Mouse (Mus musculus) gastrocnemius, postnatal 25 days (tissue): ENCODE measurements around the gene Ltn1. TPM values are rescaled to one million over a fixed set of nuclear protein-coding genes. Genes with fewer than 3 reads are reported as not detected.

Experiments used
- DNase-seq: peaks from one replicate; pipeline ENCODE4 v3.0.0; 2022
- long read RNA-seq, 2 experiments: library from polyadenylated mRNA; stranded (forward); transcript quantifications; one replicate each; pipeline ENCODE4 v2.0.0; 2021
- total RNA-seq, 2 experiments: library from RNA; stranded (reverse); gene quantifications; 1 replicate in 1 of 2; 2 replicates in 1 of 2; pipeline ENCODE4 v1.2.3; 2021

Ltn1 gene
- 10 to 100 TPM; 21.2 to 23.0 TPM for total RNA-seq
- long read RNA-seq, experiment 1, full-length matches to known transcripts = 1 of 4 reads
- long read RNA-seq, experiment 1, partial matches to known transcripts = 3 of 4 reads
- long read RNA-seq, experiment 1, other reads (novel, unspliced or antisense) = 0 of 4 reads
- long read RNA-seq, experiment 2, full-length matches to known transcripts = 5 of 11 reads
- long read RNA-seq, experiment 2, partial matches to known transcripts = 2 of 11 reads
- long read RNA-seq, experiment 2, other reads (novel, unspliced or antisense) = 4 of 11 reads

DNA sequence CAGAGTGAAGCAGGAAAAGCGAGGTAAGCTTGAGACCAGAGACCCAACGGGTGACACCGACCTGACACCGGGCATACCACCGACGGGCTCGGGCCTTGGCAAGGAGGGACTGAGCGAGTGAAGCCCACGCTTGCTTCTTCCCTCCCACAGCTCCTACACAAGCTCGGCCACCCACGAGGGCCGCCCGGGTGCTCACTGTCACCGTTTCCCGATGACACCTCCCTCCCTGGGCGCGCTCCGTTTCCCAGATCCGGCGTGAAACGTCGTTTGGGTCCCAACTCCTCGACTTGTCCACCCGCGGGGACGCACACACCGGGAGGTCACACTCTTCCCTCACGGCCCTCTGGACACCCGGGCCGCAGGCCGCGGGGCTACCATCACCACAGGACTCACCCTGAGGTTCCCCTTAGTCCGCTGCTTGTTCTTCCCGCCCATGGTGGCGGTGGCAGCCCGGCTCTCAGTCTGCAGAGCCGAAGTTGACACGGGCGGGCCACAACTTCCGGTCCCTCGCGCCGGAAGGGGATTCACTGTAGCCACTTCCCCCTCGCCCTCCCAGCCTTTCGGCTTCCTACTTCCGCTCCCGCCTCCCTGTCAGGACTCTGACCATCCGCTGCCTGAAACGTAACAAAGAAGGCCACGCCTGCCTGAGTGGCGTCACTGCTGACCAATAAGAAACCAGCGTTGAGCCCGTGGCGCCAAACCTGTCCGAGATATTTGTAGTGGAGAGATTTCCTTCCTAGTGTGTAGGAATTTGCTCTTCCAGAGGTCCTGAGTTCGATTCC lies at the start of gene Ltn1:
TSS of gene Ltn1 (minus strand) at position 580 of the 782 bp plus-strand sequence.
- peak; percentile 98 for DNase-seq

DNA sequence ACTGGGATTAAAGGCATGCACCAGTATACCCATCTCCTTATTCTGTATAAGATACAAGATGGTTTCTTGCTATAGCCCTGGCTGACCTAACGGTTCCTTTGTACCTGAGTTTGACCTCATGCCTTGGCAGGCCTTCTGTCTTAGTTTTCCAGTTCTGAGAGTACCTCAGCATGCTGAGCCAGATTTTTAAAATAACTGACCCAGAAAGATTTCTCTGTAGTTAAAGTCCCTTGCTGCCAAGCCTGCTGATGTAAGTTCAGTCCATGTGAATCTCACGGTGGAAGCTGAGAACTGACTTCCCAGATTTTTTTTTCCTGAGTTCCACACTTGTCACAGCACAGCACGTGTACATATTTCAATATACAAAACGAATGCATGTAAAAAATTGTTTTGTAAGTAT lies 38.2 kb upstream of the Ltn1 start:
- no peak for DNase-seq

DNA sequence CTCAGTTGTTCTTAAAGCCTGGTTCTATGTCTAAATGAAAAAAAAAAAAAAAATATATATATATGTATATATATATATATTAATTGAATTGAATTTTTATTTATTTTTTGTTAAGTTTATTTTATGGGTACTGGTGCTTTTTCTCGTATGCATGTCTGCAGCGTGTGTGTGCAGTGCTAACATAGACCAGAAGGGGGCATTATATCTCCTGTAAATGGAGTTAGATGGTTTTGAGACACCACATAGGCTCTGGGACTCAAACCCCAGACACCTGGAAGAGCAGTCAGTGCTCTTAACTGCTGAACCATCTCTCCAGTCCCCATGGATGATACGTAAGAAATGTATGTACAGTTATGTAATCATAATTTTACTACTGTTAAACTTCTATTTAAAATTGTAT lies 26.3 kb upstream of the Ltn1 start:
- no peak for DNase-seq

GRCm38 (mm10) chr16:87455180-87455611 lies 22.8 kb upstream of the Ltn1 start:
- DNase-seq = no peak

DNA sequence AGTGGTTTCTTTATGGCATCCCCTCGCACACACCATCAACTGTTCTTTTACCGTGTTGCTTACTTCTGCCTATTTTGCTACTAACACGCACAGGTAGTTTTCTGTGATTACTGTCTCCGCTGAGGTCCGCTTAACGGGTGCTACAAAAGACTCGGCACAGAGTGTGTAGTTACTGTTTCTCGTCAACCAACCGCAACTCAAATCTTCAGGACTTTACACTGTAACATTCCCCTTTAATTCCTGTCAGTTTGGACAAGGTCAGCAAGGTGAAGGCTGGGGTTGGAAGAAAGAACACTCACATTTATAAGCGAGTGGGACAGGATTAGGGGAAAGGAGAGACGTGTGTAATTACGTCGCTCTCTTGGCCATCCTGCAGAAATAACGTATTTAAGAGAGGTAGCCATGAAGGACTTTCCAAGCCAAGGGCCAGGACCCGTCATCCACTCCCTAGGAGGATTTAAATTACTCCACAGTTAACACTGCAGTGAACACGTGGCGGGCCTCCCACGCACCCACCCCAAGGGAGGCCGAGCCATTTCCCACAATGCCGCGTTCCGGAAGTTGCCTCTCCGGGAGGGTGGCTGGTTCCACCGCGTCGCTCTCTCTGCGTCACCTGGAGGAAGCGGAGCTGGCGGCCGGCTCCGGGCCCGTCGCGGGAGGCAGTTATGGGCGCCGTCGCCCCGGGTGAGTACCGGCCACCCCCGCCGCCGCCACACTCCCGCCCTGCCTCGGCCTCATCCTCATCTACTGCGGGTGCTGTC lies 22.2 kb upstream of the Ltn1 start, which contains the start of gene Usp16:
TSS of gene Usp16 (plus strand) at position 285 of the 761 bp plus-strand sequence.
- DNase-seq = peak; percentile 91

DNA sequence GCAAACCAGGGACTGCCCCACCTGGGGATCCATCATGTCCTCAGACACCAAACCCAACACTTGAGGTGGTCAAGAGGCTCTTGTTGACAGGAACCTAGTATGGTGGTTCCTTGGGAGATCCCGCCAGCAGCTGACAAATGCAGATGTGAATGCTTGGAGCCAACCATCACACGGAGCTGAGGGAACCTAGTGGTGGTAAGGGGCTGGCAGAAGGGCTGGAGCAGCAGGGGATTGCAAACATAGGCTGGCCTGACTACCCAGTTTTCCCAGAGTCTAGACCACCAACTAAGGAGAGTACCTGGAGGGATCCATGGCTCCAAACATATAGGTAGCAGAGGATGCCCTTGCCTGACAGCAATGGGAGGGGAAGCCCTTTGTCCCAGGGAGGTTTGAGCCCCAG lies 20.8 kb upstream of the Ltn1 start:
- DNase-seq = no peak

DNA sequence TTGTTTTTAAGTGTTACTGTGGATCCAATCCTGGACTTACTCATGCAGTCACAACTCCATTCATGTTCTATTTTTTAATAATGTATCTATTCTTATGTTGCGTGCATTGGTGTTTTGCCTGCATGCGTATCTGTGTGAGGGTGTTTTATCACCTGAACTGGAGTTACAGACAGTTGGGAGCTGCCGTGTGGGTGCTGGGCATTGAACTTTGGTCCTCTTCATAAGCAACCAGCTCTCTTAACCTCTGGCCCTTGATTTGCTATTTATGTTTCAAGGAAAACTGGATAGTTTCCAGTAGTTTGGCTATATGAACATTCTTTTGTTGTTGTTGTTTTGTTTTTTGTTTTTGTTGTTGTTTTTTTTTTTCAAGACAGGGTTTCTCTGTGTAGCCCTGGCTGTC lies 13.1 kb upstream of the Ltn1 start:
- DNase-seq = no peak

GRCm38 (mm10) chr16:87445110-87445509 lies 12.7 kb upstream of the Ltn1 start:
- DNase-seq = no peak

DNA sequence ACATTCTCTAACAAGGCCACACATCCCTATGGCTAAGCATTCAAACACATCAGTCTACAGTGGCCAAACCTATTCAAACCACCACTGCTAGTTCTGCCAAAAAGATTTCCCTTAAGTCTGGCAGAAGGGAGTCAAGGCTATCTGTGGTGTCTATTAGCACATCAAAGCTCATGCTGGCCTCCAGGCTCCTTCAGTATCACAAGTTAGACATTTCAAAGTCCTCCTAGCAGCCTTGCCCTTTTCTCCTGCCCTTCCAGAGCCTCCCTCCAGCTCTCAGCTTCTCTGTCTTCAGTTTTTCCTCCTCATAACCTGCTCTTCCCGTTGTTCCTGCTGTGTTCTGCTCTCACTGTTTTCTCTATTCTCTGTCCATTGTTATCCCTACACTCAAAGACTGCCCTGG lies 11.7 kb upstream of the Ltn1 start:
- no peak for DNase-seq

DNA sequence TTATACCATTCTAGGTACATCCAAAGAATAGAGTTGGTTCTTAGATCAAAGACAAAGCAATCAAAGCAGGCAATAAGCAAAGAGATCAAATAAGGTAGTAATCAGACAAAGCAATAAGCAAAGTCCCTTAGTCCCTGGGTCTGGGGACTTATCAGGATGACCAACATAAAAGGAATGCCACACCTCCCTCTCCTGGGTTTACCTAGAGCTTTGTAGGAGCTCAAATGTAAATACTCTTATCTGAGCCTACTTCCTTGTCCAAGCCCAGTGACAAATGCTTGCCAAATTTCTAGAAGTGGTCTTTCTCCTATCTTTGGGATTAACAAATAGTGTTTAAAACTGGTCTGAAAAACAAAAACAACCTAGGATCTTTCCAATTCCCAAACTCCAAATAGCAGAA lies 10.8 kb upstream of the Ltn1 start:
- no peak for DNase-seq

DNA sequence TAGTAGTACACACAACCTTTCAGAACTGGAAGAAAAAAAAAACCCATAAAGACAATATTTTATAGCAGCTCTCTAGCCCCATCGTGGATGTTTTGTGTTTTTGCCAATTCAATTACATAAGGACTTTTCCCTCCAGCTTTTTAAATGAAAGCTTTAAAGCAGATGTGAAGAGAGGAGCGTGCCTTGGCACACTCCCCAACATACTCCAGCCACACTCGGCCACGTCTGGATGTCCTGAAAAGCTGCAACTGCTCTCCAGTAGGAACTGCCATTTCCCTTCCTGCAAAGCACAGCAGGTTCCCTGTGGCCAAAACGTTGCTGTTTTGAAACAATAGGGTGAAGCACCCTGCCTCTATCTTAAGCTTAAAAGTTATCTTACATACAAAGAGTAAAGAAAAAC lies 9.9 kb upstream of the Ltn1 start:
- no peak for DNase-seq

- DNase-seq = no peak
Measured at GRCm38 (mm10) chr16:87441089-87441488, 8.7 kb upstream of the Ltn1 start.

DNA sequence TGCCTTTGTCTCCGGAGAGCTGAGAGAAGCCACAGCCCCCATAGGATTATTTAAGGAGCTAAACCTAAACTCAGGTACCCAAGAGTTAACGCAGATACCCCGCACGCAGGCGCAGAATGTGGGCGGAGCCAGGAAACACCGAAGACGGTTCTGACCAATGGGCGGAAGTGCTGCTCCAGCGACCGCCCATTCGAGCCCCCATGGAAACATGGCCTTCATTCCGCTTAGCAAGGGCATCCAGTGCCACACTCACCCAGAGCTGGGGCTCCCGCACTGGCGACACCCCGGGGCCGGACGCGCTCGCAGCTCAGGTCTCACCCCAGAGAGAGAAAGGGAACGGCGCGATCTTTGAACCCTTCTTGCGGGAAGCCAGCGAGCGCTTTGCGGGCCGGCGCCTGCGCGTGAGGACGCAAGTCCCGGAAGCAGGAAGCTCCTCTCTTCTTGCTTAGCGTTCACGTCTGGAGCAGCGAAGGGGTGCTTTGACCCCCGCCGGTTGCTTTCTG lies 7.8 kb upstream of the Ltn1 start, which contains the start of gene Rwdd2b:
TSS of gene Rwdd2b (minus strand) at position 390 of the 503 bp plus-strand sequence.
- peak; percentile 90 for DNase-seq

DNA sequence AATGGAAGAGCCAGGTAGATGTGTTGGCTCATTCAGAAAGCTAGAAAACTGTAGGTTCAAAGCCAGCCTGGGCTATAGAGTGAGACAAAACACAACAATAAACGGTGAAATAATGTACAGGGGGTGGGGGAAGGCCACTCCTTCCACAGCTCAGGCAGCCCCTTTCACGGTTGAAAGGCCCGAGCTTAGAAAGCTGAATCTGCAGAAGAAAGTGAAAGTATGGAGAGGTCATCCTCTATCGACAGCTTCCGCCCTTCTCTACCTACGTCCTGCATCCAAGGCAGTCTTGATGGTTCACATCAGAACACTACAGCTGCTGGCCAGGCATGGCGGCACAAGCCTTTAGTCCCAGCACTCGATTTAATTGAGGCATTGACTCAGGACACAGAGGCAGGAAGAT lies 6.3 kb upstream of the Ltn1 start:
- no peak for DNase-seq

- DNase-seq = no peak
Measured at GRCm38 (mm10) chr16:87437096-87437495, 4.7 kb upstream of the Ltn1 start.

DNA sequence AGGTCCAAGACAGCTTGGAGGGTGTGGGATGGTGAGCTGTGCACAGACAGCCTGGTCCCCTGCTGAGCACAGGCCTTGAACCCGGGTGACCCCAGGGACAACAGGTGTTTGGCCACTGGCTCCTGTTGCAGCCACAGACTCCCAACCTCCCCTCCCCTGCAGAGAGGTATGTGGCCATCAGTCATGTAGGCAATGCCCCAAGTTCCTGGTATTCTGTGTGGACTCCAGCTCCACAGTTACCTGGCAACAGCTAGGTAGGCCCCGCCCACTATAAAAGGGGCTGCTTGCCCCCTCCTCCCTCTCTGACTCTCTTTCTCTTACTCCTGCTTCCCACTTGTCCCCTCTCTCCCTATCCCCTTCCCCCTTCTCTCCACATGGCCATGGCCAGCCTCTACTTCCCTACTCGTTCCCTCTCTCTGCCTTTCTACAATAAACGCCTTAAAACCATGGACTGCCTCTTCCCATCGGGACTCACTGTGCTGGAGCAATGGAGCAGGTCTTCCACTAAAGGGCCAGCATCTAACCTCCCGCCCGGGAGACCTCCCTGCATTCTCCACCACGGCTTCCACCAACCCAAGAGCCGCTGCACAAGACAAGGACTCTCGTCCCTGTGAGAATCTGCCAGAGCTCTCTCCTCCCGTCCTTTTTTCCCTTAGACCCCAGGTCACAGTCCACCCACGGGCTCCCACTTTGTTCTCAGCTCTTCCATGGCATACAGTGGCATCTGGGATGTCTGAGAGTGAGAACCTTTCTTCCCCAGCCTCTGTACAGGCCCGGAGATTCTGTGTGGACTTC lies 3.2 kb upstream of the Ltn1 start:
- DNase-seq = no peak

DNA sequence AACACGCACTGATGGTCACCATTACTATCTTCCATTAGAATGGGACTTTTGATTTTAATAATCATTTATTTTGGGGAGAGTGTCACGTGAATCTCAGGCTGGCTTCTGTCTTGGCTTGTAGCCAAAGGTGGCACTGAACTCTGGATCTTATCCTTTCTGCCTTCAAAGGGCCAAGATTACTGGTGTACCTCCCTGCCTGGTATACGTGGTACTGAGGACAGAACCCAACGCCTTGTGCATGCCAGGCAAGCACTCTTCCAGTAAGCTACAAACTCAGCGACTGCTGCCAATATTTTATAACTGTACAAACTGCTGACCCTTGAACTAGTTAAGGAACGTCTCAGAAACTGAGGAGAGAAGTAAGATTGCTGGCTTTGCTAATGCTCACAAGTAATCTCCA lies 2.5 kb upstream of the Ltn1 start:
- no peak for DNase-seq

- no peak for DNase-seq
Measured at GRCm38 (mm10) chr16:87434266-87434665, 1.9 kb upstream of the Ltn1 start.

DNA sequence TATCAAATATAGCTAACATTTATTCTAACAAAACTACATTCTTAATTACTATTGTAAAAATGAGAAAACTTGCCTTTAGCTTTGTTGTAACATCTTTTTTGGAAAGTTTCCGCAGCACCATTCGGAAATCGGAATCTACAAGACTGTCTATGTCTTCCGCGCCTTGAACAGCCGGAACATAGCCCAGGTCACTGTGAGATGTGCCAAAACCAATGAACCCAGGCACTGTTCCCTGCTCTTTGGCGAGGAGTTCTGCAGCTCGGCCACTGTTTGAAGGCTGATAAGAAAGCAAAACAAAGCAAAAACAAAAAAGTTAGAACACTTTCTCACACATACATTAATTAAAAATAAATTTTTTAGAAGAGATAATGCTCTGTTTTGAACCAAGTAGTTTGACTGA lies 4.9 kb downstream of the Ltn1 start:
- no peak for DNase-seq

- no peak for DNase-seq
Measured at GRCm38 (mm10) chr16:87420662-87421061, 11.8 kb downstream of the Ltn1 start.

GRCm38 (mm10) chr16:87405001-87405400 lies 27.4 kb downstream of the Ltn1 start:
- DNase-seq = no peak
